Comparison of ENCODE assay signal across 9 mouse cellular contexts in the genomic region with DNA sequence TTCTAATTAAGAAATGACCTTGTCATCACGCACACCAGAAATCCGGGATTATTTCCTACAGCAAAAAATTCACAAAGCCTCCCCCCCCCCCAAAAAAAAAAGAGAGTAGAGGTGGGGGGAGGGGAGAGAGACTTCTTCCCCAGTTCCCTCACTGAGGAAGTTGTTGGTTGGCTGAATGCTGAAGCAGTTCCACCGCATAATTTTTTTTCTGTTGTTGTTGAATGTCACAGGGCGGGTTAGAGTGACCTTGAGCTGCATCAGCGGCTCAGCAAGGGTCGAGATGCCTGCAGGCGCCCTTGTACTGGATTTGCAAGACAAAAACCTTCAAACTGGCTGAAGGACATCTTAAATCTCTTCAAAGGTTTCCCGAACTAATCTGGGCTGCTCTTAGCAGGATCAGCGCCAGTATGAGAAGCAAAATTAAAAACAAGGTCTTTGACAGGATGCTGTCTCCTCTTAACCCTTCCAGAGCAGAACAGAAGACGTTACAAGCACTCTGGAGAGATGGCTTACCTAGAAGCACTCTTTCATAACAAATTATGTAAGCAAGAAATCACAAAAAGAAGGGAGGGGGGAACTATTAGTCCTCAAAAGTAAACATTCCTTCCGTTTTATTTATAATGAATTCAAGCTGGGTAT. TPM values are rescaled to one million over a fixed set of nuclear protein-coding genes. Genes with fewer than 3 reads are reported as not detected.
DNase-seq lines count a peak whose midpoint lies in the region; ATAC-seq lines count a peak whose summit lies in the region.
"Had no signal": no experiment of that assay in that cellular context is flagged by ENCODE, and none has a peak within 500 bp of the region (broad histone marks: within the 10 kb centered on the region; RNA-seq: fewer than 3 reads in every experiment).

No protein-coding gene starts in this region.

- ATAC-seq in lung, embryonic 16.5 days (ENCODE audit: low read depth), result no peak
- peak; percentile 26; the same call in 1 of the 2 replicates for ATAC-seq in hindbrain, embryonic 11.5 days (ENCODE audit: low FRiP score)
- no peak for ATAC-seq in liver, embryonic 15.5 days (ENCODE audit: insufficient read depth)

- no peak overlapping the region for H3K9ac ChIP-seq in lung, embryonic 16.5 days (ENCODE audit: low read length)
- H3K9ac ChIP-seq in hindbrain, embryonic 11.5 days (ENCODE audit: low read depth, low read length), result no peak overlapping the region
- H3K9ac ChIP-seq in liver, embryonic 15.5 days, result no peak overlapping the region
- H3K9ac ChIP-seq: limb, embryonic 12.5 days had no signal

- peaks cover 19% of the 10 kb centered on the region for H3K4me1 ChIP-seq in lung, embryonic 16.5 days (replicated peaks; ENCODE audit: control insufficient read depth, insufficient read depth, low read length)
- H3K4me1 ChIP-seq in embryonic facial prominence, embryonic 10.5 days, result peaks cover 67% of the 10 kb centered on the region
- H3K4me1 ChIP-seq in hindbrain, embryonic 11.5 days (replicated peaks; ENCODE audit: control insufficient read depth, insufficient read depth, low read length), result peaks cover 8% of the 10 kb centered on the region
- H3K4me1 ChIP-seq in liver, embryonic 15.5 days (replicated peaks), result peaks cover 92% of the 10 kb centered on the region

- H3K27me3 ChIP-seq in lung, embryonic 16.5 days (ENCODE audit: control insufficient read depth, insufficient read depth, low read depth, low read length), result no peaks in the 10 kb centered on the region
- H3K27me3 ChIP-seq in embryonic facial prominence, embryonic 10.5 days (replicated peaks; ENCODE audit: low read depth, poor library complexity, severe bottlenecking), result no peaks in the 10 kb centered on the region
- no peaks in the 10 kb centered on the region for H3K27me3 ChIP-seq in hindbrain, embryonic 11.5 days (ENCODE audit: control insufficient read depth, insufficient read depth, low read length)
- no peaks in the 10 kb centered on the region for H3K27me3 ChIP-seq in liver, embryonic 15.5 days
- H3K27me3 ChIP-seq: limb, embryonic 12.5 days had no signal

- H3K4me3 ChIP-seq in lung, embryonic 16.5 days (ENCODE audit: low read length), result no peak overlapping the region
- peak overlapping the region; percentile 26 for H3K4me3 ChIP-seq in embryonic facial prominence, embryonic 10.5 days
- H3K4me3 ChIP-seq in hindbrain, embryonic 11.5 days (ENCODE audit: low read depth, low read length), result no peak overlapping the region
- H3K4me3 ChIP-seq in liver, embryonic 15.5 days (replicated peaks), result no peak overlapping the region
- H3K4me3 ChIP-seq: limb, embryonic 12.5 days had no signal

- 21% methylated on average over 11 of the region's 11 CpGs for WGBS in lung, embryonic 16.5 days
- 6% methylated on average over 11 of the region's 11 CpGs for WGBS in embryonic facial prominence, embryonic 10.5 days
- WGBS in hindbrain, embryonic 11.5 days, result 4% methylated on average over 11 of the region's 11 CpGs
- 41% methylated on average over 11 of the region's 11 CpGs for WGBS in liver, embryonic 15.5 days (ENCODE audit: insufficient replicate concordance)

- DNase-seq in lung, adult 18-20 months, result no peak
- DNase-seq in embryonic facial prominence, embryonic 10.5 days (ENCODE audit: low spot score), result peak; percentile 48
- DNase-seq in hindbrain, embryonic 11.5 days (ENCODE audit: low spot score), result peak; percentile 52
- DNase-seq in right cerebral cortex, adult 18-20 months, result no peak
- DNase-seq in right cerebral cortex, postnatal 36 days (ENCODE audit: low spot score in 2 of 2), result no peak
- no peak for DNase-seq in left cerebral cortex, adult 8-10 months (ENCODE audit: low spot score in 2 of 2)

- H3K36me3 ChIP-seq in lung, embryonic 16.5 days (ENCODE audit: control insufficient read depth, insufficient read depth, low read length), result no peaks in the 10 kb centered on the region
- H3K36me3 ChIP-seq in embryonic facial prominence, embryonic 10.5 days (replicated peaks), result peaks cover 17% of the 10 kb centered on the region
- no peaks in the 10 kb centered on the region for H3K36me3 ChIP-seq in hindbrain, embryonic 11.5 days (ENCODE audit: control insufficient read depth, insufficient read depth, low read length)
- peaks cover 6% of the 10 kb centered on the region; the same call in 1 of the 2 replicates for H3K36me3 ChIP-seq in liver, embryonic 15.5 days (replicated peaks)
- H3K36me3 ChIP-seq: limb, embryonic 12.5 days had no signal

- H3K27ac ChIP-seq in lung, embryonic 16.5 days (ENCODE audit: low read length), result peak overlapping the region; percentile 37; the same call in 1 of the 2 replicates
- H3K27ac ChIP-seq in embryonic facial prominence, embryonic 10.5 days (replicated peaks), result 0 out of 2 replicates have a peak overlapping the region, but pooled peaks have one; percentile 44
- peak overlapping the region; percentile 49; the same call in 1 of the 2 replicates for H3K27ac ChIP-seq in hindbrain, embryonic 11.5 days (ENCODE audit: low read depth, low read length)
- peak overlapping the region; percentile 92 for H3K27ac ChIP-seq in liver, embryonic 15.5 days (replicated peaks)
- H3K27ac ChIP-seq: limb, embryonic 12.5 days had no signal

- H3K9me3 ChIP-seq in lung, embryonic 16.5 days (ENCODE audit: control insufficient read depth, low read length), result no peaks in the 10 kb centered on the region
- H3K9me3 ChIP-seq in embryonic facial prominence, embryonic 10.5 days, result no peaks in the 10 kb centered on the region
- no peaks in the 10 kb centered on the region for H3K9me3 ChIP-seq in hindbrain, embryonic 11.5 days (ENCODE audit: control insufficient read depth, low read length)
- no peaks in the 10 kb centered on the region for H3K9me3 ChIP-seq in liver, embryonic 15.5 days (replicated peaks)
- H3K9me3 ChIP-seq: limb, embryonic 12.5 days had no signal

- 0 out of 2 replicates have a peak overlapping the region, but pooled peaks have one; percentile 19 for H3K4me2 ChIP-seq in lung, embryonic 16.5 days (ENCODE audit: low read depth, low read length)
- peak overlapping the region; percentile 28 for H3K4me2 ChIP-seq in hindbrain, embryonic 11.5 days (replicated peaks; ENCODE audit: low read depth, low read length)
- peak overlapping the region; percentile 32 for H3K4me2 ChIP-seq in liver, embryonic 15.5 days
- H3K4me2 ChIP-seq: limb, embryonic 12.5 days had no signal

RNA-seq across cellular contexts. Expression of a gene that starts 52.0 kb away (rescaled TPM):
- polyA plus RNA-seq in lung, embryonic 16.5 days (2015; fragmentation: Nextera tagmentation; extraction: Ambion mirVana), result 44.3 and 45.4 TPM in 2 replicates
- polyA plus RNA-seq in embryonic facial prominence, embryonic 10.5 days (2016; fragmentation: Nextera tagmentation; extraction: Ambion mirVana), result 58.3 and 60.8 TPM in 2 replicates
- 26.5 and 35.5 TPM in 2 replicates for polyA plus RNA-seq in hindbrain, embryonic 11.5 days (2014; fragmentation: Nextera tagmentation; extraction: Ambion mirVana)
- 19.1 and 19.9 TPM in 2 replicates for polyA plus RNA-seq in liver, embryonic 15.5 days (2015; fragmentation: Nextera tagmentation; extraction: Ambion mirVana)
- 10 to 100 TPM; 46.2 to 50.5 (median 48.1) TPM for total RNA-seq in left cerebral cortex, adult 8-10 months (2022)

Comparison
In these comparisons a context has a peak if more than half of its experiments do, and no peak if none do; other contexts are left out.
1. H3K27ac ChIP-seq: peak in every context shown above with its lines; median percentile 92 in liver, embryonic 15.5 days; 49 in hindbrain, embryonic 11.5 days; 44 in embryonic facial prominence, embryonic 10.5 days; 37 in lung, embryonic 16.5 days.
2. DNase-seq: peak in embryonic facial prominence, embryonic 10.5 days (single experiment) and hindbrain, embryonic 11.5 days (single experiment); none in lung, adult 18-20 months (0 of 2), right cerebral cortex, adult 18-20 months (single experiment), right cerebral cortex, postnatal 36 days (0 of 2) and left cerebral cortex, adult 8-10 months (0 of 2).
3. Peak in every context shown above with its lines, with median percentiles within 50 percentile points of each other: H3K4me2 ChIP-seq.